Mouse (Mus musculus) CD4-positive, CD25-positive, alpha-beta regulatory T cell, adult 9 weeks (primary cell): ENCODE results near the gene Plxnb1. TPM values are rescaled to one million over a fixed set of nuclear protein-coding genes. Genes with fewer than 3 reads are reported as not detected.

Source experiments
- polyA plus RNA-seq: library from polyadenylated mRNA; unstranded; fragments of 100-300 nt; shearing (Covaris generic); gene quantifications from one replicate; pipeline ENCODE4 v1.2.1, GENCODE M21; 2017

The Plxnb1 gene
- 2.9 TPM for polyA plus RNA-seq

DNA sequence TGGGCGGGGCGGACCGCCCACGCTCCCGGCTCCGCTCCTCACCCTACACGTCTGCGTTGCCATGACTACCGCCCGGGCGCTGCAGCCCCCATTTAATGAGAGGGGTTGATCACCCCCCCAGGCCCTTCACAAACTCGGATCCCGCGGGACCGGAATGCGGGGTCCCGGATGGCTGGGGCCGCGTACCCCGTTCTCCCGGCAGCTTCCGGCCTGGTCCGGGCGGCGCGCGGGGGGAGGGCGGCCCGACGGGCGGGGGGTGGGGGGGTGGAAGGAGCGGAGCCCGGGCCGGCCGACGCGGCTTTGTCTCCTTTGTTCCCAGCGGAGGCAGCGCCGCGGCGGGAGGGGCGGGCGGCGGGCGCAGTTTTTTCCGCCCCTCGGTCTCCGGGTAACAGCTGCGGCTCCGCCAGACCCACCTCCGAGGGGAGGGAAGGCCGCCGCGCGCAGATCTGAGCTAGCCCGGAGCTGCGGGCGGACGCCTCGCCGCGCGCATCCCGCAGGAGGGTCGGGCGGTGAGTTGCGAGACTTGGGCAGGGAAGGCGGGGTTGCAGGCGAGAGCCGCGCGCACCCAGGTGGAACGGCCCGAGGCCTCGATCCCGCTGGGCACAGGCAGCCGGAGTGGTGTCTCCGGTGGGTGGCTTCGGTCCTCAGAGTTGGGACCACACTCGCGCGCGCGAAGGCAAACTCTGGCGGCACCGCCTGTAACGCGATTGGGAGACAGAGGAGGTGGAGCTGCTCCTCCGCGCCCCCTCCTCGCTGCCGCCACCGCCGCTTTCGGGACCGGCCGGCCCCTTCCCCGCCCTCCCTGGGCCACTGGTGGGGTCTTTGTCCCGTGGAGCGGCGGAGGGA is at the start of gene Plxnb1:
TSS of gene Plxnb1 (plus strand) at position 253 of the 846 bp plus-strand sequence.

GRCm38 (mm10) chr9:109059136-109059903 is 35.9 kb upstream of the Plxnb1 start, which contains the start of gene Trex1:
TSS of gene Trex1 (minus strand) at chr9:109059734.

GRCm38 (mm10) chr9:109073661-109074573 is 21.3 kb upstream of the Plxnb1 start, which contains the start of gene Atrip:
TSS of gene Atrip (minus strand) at chr9:109074124.

DNA sequence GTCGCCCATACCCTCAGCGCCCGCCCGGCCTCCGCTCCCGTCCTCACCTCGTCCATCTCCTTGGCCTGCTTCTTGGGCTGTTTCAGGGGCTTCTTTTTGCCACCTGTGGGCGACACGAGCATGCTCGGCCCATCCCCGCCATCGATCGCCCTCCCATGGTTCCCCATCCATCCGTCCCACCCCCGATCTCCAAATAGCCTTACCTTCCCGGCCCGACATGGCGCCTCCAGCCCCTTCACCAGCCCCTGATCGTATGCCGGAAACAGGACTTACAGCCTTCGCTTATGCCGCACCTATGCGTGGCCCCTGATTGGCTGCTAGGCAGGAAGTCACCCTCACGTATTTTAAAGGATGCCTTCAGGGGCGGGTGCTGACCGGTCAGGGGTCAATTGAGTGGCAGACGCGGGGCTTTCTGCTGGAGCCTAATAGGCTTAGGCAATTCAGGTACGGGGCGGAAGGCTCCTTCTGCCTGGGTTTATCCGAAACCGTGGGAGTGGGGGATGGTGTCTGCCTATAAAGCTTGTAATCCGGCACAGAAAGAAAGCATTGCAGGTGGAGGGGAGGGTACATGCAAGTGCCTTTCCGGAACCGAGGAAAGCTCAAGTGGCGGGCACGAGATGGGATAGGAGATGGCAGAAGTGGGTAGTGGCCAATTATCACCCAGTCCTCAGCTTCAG is 12.9 kb upstream of the Plxnb1 start, which contains the start of the genes Ccdc51 and Tma7:
TSS of gene Ccdc51 (plus strand) at position 370 of the 677 bp plus-strand sequence.
TSS of gene Tma7 (minus strand) at position 464 of the 677 bp plus-strand sequence.

DNA sequence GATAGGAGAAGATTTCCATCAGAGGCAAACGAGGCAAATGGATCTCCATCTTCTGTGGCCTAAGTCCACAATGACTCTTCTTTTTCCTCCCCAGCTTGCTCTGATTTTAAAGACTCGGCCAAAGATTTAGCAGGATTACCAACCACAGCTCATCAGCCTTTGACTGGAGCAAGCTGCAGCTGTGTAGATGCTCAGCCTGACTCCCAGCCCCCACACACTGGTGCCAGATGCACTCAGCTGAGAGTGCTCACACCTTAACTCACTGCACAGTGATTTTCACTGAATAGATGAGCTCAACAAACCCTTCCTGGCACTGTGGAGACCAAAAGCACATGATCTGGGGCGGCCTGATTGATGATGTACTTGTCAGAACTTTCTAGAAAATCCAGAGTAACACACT is 66.8 kb downstream of the Plxnb1 start, which contains the start of gene Fbxw21:
TSS of gene Fbxw21 (minus strand) at position 101 of the 400 bp plus-strand sequence.

Other genes starting within 250 kb of the Plxnb1 start
- 19.0 TPM for gene Slc26a6, start 242.1 kb upstream of the Plxnb1 start, polyA plus RNA-seq
- not detected for gene Tmem89, start 180.8 kb upstream of the Plxnb1 start, polyA plus RNA-seq
- 384 TPM for gene Uqcrc1, start 158.8 kb upstream of the Plxnb1 start, polyA plus RNA-seq
- 0.61 TPM for gene Col7a1, start 141.8 kb upstream of the Plxnb1 start, polyA plus RNA-seq
- not detected for gene Ucn2, start 109.4 kb upstream of the Plxnb1 start, polyA plus RNA-seq
- 8.2 TPM for gene Pfkfb4, start 103.6 kb upstream of the Plxnb1 start, polyA plus RNA-seq
- 5,230 TPM for gene Shisa5, start 56.8 kb upstream of the Plxnb1 start, polyA plus RNA-seq
- gene Trex1, start 35.7 kb upstream of the Plxnb1 start, polyA plus RNA-seq: 102 TPM
- 34.2 TPM for gene Atrip, start 21.3 kb upstream of the Plxnb1 start, polyA plus RNA-seq
- 17.6 TPM for gene Ccdc51, start 12.9 kb upstream of the Plxnb1 start, polyA plus RNA-seq
- gene Tma7, start 12.8 kb upstream of the Plxnb1 start, polyA plus RNA-seq: 662 TPM
- gene Fbxw21, start 66.7 kb downstream of the Plxnb1 start, polyA plus RNA-seq: not detected
- gene Fbxw13, start 100.6 kb downstream of the Plxnb1 start, polyA plus RNA-seq: not detected
- gene Fbxw20, start 139.4 kb downstream of the Plxnb1 start, polyA plus RNA-seq: not detected
- not detected for gene Fbxw14, start 192.3 kb downstream of the Plxnb1 start, polyA plus RNA-seq
- not detected for gene Fbxw28, start 244.3 kb downstream of the Plxnb1 start, polyA plus RNA-seq